Mouse (Mus musculus) kidney, embryonic 15.5 days (tissue): ENCODE data around the gene Znrd1. TPM values are rescaled to one million over a fixed set of nuclear protein-coding genes. Genes with fewer than 3 reads are reported as not detected.

Experiments
- ATAC-seq: fragments of 200-750 bp; cut with Nextera tagmentation; replicated peaks from 2 replicates; pipeline ENCODE4 v1.8.0; 2017; ENCODE audit warnings: moderate TSS enrichment; ENCODE audit not compliant: low FRiP score
- H3K27ac ChIP-seq: fragments of 300-500 bp; sonication (generic); 2 replicates; pipeline ENCODE4 v1.5.1; 2015; ENCODE audit warnings: mild to moderate bottlenecking, inconsistent platforms
- H3K27me3 ChIP-seq: fragments of 300-500 bp; sonication (generic); 2 replicates; pipeline ENCODE4 v1.6.1; 2015; ENCODE audit warnings: inconsistent platforms
- H3K36me3 ChIP-seq: fragments of 300-500 bp; sonication (generic); 2 replicates; pipeline ENCODE4 v1.6.1; 2015; ENCODE audit warnings: inconsistent platforms
- H3K4me1 ChIP-seq: fragments of 300-500 bp; sonication (generic); 2 replicates; pipeline ENCODE4 v1.6.1; 2015; ENCODE audit warnings: inconsistent platforms
- H3K4me2 ChIP-seq: fragments of 300-500 bp; sonication (generic); 2 replicates; pipeline ENCODE4 v1.6.1; 2015; ENCODE audit warnings: moderate library complexity, mild to moderate bottlenecking, inconsistent platforms
- H3K4me3 ChIP-seq: fragments of 300-500 bp; sonication (generic); replicated peaks from 2 replicates; pipeline ENCODE4 v1.5.1; 2015; ENCODE audit warnings: mild to moderate bottlenecking, inconsistent platforms
- H3K9ac ChIP-seq: fragments of 300-500 bp; sonication (generic); 2 replicates; pipeline ENCODE4 v1.6.1; 2015; ENCODE audit warnings: mild to moderate bottlenecking, inconsistent platforms
- H3K9me3 ChIP-seq: fragments of 300-500 bp; sonication (generic); replicated peaks from 2 replicates; pipeline ENCODE4 v1.6.1; 2016; ENCODE audit warnings: inconsistent platforms
- WGBS: fragments of 180-500 bp; shearing (Covaris S2); methylation state at CpG from one replicate; pipeline ENCODE4 v1.1.7; 2015; ENCODE audit warnings: mixed read lengths; 5-methylcytosine and 5-hydroxymethylcytosine counted together
- polyA plus RNA-seq: library from polyadenylated mRNA; unstranded; fragments of >200 nt; fragmentation: Nextera tagmentation; extraction: Ambion mirVana; gene quantifications from 2 replicates; pipeline ENCODE4 v1.2.1, GENCODE M21; 2015

Gene Znrd1
- polyA plus RNA-seq, 1 experiment from 2014 or later = 93.2 TPM

DNA sequence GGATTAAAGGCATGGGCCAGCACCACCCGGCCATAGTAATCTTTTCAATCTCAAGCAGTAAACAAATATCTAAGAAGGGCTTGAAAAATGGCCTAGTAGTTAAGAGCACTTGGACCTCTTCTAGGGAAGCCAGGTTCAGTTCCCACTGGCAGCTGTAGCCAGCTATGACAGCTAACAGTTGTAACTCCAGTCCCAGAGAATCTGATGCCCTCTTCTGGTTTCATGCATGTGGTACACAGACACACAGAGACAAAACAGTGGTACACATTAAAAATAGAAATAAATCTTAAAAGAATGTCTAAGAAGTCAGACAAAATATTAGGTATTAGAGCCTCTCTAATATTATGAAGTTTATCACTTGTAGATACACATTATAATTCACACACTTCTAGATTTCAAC, 2.8 kb upstream of the Znrd1 start:
- no peak overlapping the region for H3K4me2 ChIP-seq
- 74% methylated on average over 1 of the region's 1 CpGs for WGBS
- no peak for ATAC-seq
- no peak overlapping the region for H3K9ac ChIP-seq
- H3K27me3 ChIP-seq = no peaks in the 10 kb centered on the region
- H3K27ac ChIP-seq = no peak overlapping the region
- H3K9me3 ChIP-seq = no peaks in the 10 kb centered on the region
- peaks cover 6% of the 10 kb centered on the region for H3K36me3 ChIP-seq
- H3K4me3 ChIP-seq = no peak overlapping the region
- H3K4me1 ChIP-seq = peaks cover 15% of the 10 kb centered on the region

DNA sequence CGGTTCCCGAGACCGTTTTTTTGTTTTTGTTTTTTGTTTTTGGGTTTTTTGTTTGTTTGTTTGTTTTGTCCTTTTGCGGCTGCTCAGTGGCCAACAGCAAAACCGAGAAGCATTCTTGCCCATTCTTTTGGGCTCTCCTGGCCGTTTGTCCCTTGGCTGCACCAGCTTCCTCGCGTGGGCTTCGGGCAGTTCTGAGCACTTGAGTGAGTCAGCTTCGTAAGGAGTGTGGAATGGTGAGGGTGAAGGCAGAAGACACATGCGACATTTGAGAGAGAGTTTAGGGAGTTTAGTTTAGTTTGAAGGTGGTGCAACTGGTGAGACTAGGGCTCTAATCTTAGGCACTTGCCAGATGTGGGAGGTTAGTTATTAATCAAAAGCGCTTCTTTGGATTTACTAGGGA, 525 bp upstream of the Znrd1 start:
- H3K4me1 ChIP-seq = peaks cover 15% of the 10 kb centered on the region
- ATAC-seq = peak; percentile 24; the same call in 1 of the 2 replicates
- no peaks in the 10 kb centered on the region for H3K27me3 ChIP-seq
- H3K4me2 ChIP-seq = peak overlapping the region; percentile 78
- H3K9me3 ChIP-seq = no peaks in the 10 kb centered on the region
- peak overlapping the region; percentile 76 for H3K4me3 ChIP-seq
- H3K27ac ChIP-seq = peak overlapping the region; percentile 85
- H3K36me3 ChIP-seq = peaks cover 22% of the 10 kb centered on the region
- WGBS = 9% methylated on average over 12 of the region's 12 CpGs
- H3K9ac ChIP-seq = peak overlapping the region; percentile 74

DNA sequence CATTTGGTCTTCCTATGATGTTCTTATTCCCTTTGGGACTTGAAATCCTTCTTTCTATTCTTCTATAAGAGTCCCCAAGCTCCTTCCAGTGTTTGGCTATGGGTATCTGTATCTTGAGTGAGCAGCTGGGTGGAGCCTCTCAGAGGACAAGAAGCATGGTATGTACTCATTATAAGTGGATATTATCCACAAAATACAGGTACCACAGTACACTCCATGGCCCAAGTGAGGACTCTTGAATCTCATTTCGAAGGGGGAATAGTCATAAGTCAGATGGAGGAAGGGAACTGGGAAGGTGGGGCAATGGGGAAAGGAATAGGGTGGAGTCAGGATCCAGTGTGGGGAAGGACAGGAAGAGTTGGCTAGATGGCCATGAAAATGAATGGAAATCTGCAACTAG, 5.3 kb downstream of the Znrd1 start:
- Histone ChIP-seq H3K4me3 (no peak overlapping the region), H3K9ac (no peak overlapping the region), H3K36me3 (peaks cover 35% of the 10 kb centered on the region), H3K9me3 (no peaks in the 10 kb centered on the region), H3K4me2 (no peak overlapping the region), H3K27ac (no peak overlapping the region), H3K27me3 (no peaks in the 10 kb centered on the region), H3K4me1 (peaks cover 19% of the 10 kb centered on the region)
- WGBS = 85% methylated on average over 1 of the region's 1 CpGs
- no peak for ATAC-seq

DNA sequence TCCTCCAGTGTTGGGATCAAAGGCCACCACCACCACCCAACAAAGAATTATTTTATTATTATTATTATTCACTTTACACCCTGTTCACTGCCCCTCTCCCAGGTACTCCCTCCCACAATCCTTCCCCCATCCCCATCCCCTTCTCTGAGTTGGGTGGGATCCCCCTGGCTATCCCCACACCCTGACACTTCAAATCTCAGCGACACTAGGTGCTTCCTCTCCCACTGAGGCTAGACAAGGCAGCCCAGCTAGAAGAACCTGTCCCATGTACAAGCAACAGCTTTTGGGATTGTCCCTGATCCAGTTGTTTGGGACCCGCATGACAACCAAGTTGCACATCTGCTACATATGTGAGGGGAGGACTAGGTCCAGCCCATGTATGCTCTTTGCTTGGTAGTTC, 5.7 kb downstream of the Znrd1 start:
- Histone ChIP-seq H3K36me3 (peaks cover 35% of the 10 kb centered on the region), H3K4me3 (no peak overlapping the region), H3K27ac (no peak overlapping the region), H3K27me3 (no peaks in the 10 kb centered on the region), H3K9ac (no peak overlapping the region), H3K4me2 (no peak overlapping the region), H3K4me1 (peaks cover 22% of the 10 kb centered on the region), H3K9me3 (no peaks in the 10 kb centered on the region)
- 92% methylated on average over 2 of the region's 2 CpGs for WGBS
- no peak for ATAC-seq

DNA sequence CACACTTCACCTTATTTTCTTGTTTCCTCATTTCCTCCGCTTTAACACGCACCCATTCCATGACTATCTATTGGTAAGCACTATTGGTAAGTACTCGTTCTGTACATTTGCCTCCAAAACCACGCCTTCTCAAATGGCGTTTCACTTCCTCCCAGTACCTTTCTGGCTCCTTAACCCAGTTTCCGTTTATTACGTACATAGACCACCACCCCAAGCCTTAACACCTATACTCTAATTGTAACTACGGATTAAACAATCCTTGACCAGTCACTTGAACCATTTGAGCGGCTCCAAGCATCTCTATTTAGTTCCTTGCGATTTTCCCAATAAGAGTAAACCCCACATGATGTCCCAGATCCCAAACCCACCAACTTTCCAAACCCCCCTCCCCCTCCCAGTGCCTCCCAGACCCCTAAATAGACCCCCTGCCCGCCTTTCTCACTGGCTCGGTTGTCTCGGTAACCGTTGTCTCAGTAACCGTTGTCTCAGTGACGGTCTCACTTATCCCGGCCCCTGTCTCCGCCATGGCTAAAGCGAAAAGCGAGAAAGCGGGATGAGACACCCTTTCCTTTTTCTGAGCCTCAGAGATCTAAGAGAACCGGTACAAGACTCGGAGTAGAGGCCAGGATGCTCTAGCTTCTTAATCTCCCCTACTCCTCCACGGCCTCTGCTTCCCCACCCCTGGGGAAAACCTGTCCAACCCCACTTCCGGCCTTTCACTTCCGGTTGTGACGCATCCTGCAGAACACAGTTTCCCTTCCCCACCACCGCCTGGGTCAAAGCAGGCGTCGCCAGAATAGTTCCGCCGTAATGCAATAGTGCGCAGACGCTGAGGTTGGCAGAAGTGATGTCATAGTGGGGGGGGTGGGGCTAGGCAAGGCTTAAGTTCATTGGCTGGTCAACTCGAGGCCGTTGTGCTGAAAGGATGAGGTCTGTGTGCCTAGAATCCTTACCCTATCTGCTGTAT, 7.1 kb downstream of the Znrd1 start, which contains the start of gene Ppp1r11:
Ppp1r11 (minus strand) TSS at position 761 of the 967 bp plus-strand sequence.
- H3K4me3 ChIP-seq = peak within 1 kb of the TSS; percentile 79
- peaks cover 29% of the 10 kb centered on the region for H3K4me1 ChIP-seq
- peak within 1 kb of the TSS; percentile 76 for H3K9ac ChIP-seq
- peak within 1 kb of the TSS; percentile 81 for H3K27ac ChIP-seq
- H3K4me2 ChIP-seq = peak within 1 kb of the TSS; percentile 72
- 4% methylated on average over 36 of the region's 36 CpGs for WGBS
- peak; percentile 97 for ATAC-seq
- no peaks in the 10 kb centered on the region for H3K9me3 ChIP-seq
- H3K27me3 ChIP-seq = peaks cover 8% of the 10 kb centered on the region
- H3K36me3 ChIP-seq = peaks cover 31% of the 10 kb centered on the region

DNA sequence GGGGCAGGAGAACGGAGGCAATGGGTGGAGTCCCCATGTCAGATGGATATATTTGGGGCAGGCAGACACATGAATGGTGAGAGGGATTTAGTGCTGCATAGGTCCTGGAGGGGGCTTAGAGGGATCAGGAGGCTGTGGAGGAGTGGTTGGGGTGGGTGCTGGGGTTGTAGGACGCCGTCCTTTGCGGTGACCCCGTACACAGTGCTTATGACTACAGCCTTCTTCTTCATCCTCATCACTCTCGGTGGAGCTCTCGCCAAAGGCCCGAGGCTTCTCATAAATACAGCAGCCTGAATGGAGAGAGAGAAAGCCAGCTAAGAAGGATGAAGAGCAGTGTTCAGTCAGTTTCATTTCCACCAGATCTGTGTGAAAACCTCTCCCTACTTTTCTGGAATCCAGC, 9.1 kb downstream of the Znrd1 start:
- H3K9ac ChIP-seq = no peak overlapping the region
- peaks cover 28% of the 10 kb centered on the region for H3K27me3 ChIP-seq
- H3K9me3 ChIP-seq = no peaks in the 10 kb centered on the region
- no peak overlapping the region for H3K4me2 ChIP-seq
- ATAC-seq = no peak
- 86% methylated on average over 8 of the region's 8 CpGs for WGBS
- peaks cover 30% of the 10 kb centered on the region for H3K4me1 ChIP-seq
- H3K27ac ChIP-seq = no peak overlapping the region
- no peak overlapping the region for H3K4me3 ChIP-seq
- peaks cover 16% of the 10 kb centered on the region for H3K36me3 ChIP-seq

DNA sequence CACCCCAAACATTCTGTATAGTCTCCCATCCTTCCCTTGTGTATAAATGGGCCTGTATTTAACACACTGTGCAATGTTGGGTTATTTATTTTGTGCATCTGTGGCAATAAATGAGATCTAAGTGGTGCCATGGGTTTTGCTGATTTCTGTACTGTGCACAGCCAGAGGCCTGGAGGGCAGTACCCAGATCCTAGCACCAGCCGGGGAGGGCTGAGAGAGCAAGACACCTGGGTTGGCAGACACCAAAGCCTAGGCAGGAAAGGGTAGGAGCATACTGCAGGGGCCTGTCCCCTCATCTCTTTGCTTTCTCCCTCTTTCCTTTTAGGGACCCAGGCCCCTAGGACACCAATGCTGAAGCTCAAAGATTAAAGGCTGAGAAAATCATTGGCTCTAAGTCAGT, 10.1 kb downstream of the Znrd1 start:
- Histone ChIP-seq H3K9ac (no peak overlapping the region), H3K4me3 (no peak overlapping the region), H3K27ac (0 out of 2 replicates have a peak overlapping the region, but pooled peaks have one; percentile 9), H3K27me3 (peaks cover 38% of the 10 kb centered on the region), H3K4me1 (peaks cover 40% of the 10 kb centered on the region), H3K9me3 (no peaks in the 10 kb centered on the region), H3K36me3 (peaks cover 13% of the 10 kb centered on the region), H3K4me2 (no peak overlapping the region)
- 88% methylated on average over 1 of the region's 1 CpGs for WGBS
- ATAC-seq = no peak

DNA sequence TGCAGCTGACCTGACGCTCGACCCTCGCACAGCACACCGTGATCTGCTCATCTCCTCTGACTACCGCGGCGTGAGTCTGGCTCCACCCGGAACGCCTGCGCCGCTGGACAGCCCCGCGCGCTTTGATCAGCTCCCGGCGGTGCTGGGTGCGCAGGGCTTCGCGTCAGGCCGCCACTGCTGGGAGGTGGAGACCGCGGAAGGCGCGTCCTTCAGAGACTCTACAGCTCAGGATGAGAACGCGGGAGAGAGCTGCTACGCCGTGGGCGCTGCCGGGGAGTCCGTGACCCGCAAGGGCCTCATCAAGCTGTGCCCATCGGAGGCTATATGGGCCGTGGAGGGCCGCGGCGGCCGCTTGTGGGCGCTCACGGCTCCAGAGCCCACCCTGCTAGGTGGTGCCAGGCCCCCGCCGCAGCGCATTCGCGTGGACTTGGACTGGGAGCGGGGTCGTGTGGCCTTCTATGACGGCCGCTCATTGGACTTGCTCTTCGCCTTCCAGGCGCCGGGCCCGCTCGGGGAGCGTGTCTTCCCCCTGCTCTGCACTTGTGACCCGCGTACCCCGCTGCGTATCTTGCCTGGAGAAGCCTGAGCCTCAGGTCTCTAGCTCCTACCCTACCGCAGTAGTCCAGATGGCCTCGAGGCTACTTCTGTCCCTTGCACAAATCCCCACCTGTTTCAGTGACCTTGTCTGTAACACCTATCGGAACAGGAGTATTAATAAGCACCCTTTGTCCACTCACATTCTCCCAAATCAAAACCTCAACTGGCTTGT, 11.1 kb downstream of the Znrd1 start:
- H3K36me3 ChIP-seq = peaks cover 13% of the 10 kb centered on the region
- peaks cover 50% of the 10 kb centered on the region for H3K4me1 ChIP-seq
- 2% methylated on average over 62 of the region's 62 CpGs for WGBS
- H3K4me2 ChIP-seq = peak overlapping the region; percentile 97
- peak overlapping the region; percentile 60 for H3K4me3 ChIP-seq
- no peaks in the 10 kb centered on the region for H3K9me3 ChIP-seq
- peak; percentile 47 for ATAC-seq
- H3K27ac ChIP-seq = no peak overlapping the region
- H3K27me3 ChIP-seq = peaks cover 48% of the 10 kb centered on the region
- peak overlapping the region; percentile 56 for H3K9ac ChIP-seq

DNA sequence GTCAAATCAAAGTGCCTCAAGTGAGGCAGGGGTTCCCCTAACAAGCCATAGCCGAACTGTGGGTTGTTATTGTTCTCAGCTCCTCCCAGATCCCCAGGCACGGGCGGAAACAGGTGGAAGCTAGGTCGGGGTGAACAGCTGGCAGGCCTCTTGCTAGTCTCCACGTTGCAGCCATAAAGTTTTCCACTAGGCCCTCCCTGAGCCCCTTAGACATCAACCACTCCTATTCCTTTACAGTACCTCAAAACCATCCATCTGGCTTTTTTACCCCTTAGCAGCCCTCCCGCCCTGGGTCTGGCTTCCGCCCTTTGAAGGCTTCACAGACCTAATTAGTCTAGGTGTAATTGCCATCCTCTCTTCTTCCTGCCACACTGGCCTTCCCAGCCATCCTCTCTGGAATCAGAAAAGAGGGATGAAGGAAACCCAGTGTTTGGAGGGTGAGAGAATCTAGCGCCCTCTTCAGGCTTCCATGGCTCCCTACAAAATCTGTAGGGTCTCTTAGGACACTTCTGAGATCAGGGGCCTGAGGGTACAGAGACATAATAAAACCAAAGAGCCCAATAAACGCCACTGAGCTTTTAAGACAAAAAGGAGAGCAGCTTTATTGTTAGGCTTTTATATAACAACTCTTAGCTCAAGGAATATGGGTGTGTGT, 14.1 kb downstream of the Znrd1 start:
- no peaks in the 10 kb centered on the region for H3K9me3 ChIP-seq
- H3K4me1 ChIP-seq = peaks cover 38% of the 10 kb centered on the region
- no peak overlapping the region for H3K27ac ChIP-seq
- 15% methylated on average over 9 of the region's 9 CpGs for WGBS
- H3K36me3 ChIP-seq = peaks cover 10% of the 10 kb centered on the region
- H3K4me2 ChIP-seq = no peak overlapping the region
- peaks cover 69% of the 10 kb centered on the region for H3K27me3 ChIP-seq
- no peak overlapping the region for H3K9ac ChIP-seq
- H3K4me3 ChIP-seq = no peak overlapping the region; the same call in 1 of the 2 replicates
- no peak for ATAC-seq

DNA sequence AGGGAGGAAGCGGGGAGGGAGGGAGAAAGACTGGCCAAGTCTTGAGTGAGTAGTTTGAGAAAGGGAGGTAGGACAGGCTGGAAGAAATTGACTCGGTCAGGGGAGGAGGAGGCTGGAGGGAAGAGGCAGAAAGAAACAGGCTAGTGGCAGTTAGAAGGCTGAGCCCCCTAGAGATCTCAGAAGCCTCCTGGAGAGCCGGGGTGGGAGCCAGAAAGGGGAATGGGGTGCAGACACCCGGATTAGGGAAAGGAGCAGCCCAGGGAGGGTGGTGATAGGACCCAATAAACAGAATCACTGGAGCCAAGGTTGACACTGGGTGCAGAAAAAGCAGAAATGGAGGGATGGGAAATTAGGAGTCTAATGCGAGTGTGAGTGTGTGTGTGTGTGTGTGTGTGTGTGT, 14.7 kb downstream of the Znrd1 start:
- ATAC-seq = no peak
- Histone ChIP-seq H3K27ac (no peak overlapping the region), H3K9ac (no peak overlapping the region), H3K4me1 (peaks cover 38% of the 10 kb centered on the region), H3K36me3 (peaks cover 4% of the 10 kb centered on the region), H3K4me3 (peak overlapping the region; percentile 46; the same call in 1 of the 2 replicates), H3K9me3 (no peaks in the 10 kb centered on the region), H3K4me2 (peak overlapping the region; percentile 77), H3K27me3 (peaks cover 74% of the 10 kb centered on the region)
- WGBS = 1% methylated on average over 5 of the region's 5 CpGs

DNA sequence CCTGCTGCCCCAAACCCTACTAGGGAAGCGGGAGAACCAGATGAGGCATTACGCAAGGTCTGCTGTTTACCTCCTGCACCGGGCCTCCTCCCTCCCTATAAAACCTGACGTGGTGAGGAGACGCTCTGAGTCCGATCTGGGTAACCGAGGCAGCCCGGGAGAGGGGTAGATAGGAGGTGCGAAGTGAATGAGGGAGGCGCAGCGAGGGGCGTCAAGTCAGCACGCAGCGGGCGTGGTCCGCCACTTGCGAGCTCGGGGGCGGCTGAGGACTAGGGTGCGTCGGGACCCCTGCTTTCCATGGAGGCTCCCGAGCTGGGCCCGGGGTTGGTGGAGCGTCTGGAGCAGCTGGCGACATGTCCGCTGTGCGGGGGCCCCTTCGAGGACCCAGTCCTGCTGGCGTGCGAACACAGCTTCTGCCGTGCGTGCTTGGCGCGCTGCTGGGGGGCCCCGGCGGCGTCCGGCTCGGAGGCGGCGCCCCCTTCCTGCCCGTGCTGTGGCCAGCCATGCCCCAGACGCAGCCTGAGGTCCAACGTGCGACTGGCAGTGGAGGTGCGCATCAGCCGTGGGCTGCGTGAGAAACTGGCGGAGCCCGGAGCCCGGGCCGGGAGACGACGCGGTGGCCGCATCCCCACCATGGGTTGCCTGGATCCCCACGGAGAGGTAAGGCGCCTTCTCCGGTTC, 15.4 kb downstream of the Znrd1 start, which contains the start of gene Rnf39:
Rnf39 (plus strand) TSS at position 128 of the 681 bp plus-strand sequence.
- H3K27ac ChIP-seq = no peak within 1 kb of the TSS
- no peaks in the 10 kb centered on the region for H3K36me3 ChIP-seq
- H3K4me3 ChIP-seq = peak within 1 kb of the TSS; percentile 46
- H3K4me1 ChIP-seq = peaks cover 36% of the 10 kb centered on the region
- peak within 1 kb of the TSS; percentile 21; the same call in 1 of the 2 replicates for H3K9ac ChIP-seq
- H3K4me2 ChIP-seq = peak within 1 kb of the TSS; percentile 77
- ATAC-seq = 0 out of 2 replicates have a peak, but pooled peaks have one; percentile 7
- H3K27me3 ChIP-seq = peaks cover 74% of the 10 kb centered on the region
- H3K9me3 ChIP-seq = no peaks in the 10 kb centered on the region
- 1% methylated on average over 57 of the region's 59 CpGs for WGBS
